Mouse (Mus musculus) hindbrain, embryonic 13.5 days (tissue): ENCODE data around the gene Chmp6. TPM values are rescaled to one million over a fixed set of nuclear protein-coding genes. Genes with fewer than 3 reads are reported as not detected.

Source experiments
- ATAC-seq: fragments of 200-750 bp; cut with Nextera tagmentation; 2 replicates; pipeline ENCODE4 v1.8.0; 2017; ENCODE audit warnings: moderate TSS enrichment; ENCODE audit not compliant: low FRiP score
- H3K27ac ChIP-seq: fragments of 300-500 bp; sonication (generic); 2 replicates; pipeline ENCODE4 v1.5.1; 2015; ENCODE audit warnings: inconsistent platforms, mild to moderate bottlenecking, moderate library complexity
- H3K27me3 ChIP-seq: fragments of 300-500 bp; sonication (generic); 2 replicates; pipeline ENCODE4 v1.6.1; 2015; ENCODE audit warnings: mild to moderate bottlenecking, inconsistent platforms
- H3K36me3 ChIP-seq: fragments of 300-500 bp; sonication (generic); 2 replicates; pipeline ENCODE4 v1.6.1; 2015; ENCODE audit warnings: mild to moderate bottlenecking, inconsistent platforms
- H3K4me1 ChIP-seq: fragments of 300-500 bp; sonication (generic); replicated peaks from 2 replicates; pipeline ENCODE4 v1.6.1; 2015; ENCODE audit warnings: inconsistent platforms
- H3K4me2 ChIP-seq: fragments of 300-500 bp; sonication (generic); 2 replicates; pipeline ENCODE4 v1.6.1; 2015; ENCODE audit warnings: inconsistent platforms, mild to moderate bottlenecking, moderate library complexity
- H3K4me3 ChIP-seq: fragments of 300-500 bp; sonication (generic); 2 replicates; pipeline ENCODE4 v1.5.1; 2015; ENCODE audit warnings: mild to moderate bottlenecking, inconsistent platforms
- H3K9ac ChIP-seq: fragments of 300-500 bp; sonication (generic); 2 replicates; pipeline ENCODE4 v1.6.1; 2015; ENCODE audit warnings: mild to moderate bottlenecking, inconsistent platforms
- H3K9me3 ChIP-seq: fragments of 300-500 bp; sonication (generic); 2 replicates; pipeline ENCODE4 v1.6.1; 2016; ENCODE audit warnings: inconsistent platforms
- WGBS: fragments of 180-500 bp; shearing (Covaris S2); methylation state at CpG from one replicate; pipeline ENCODE4 v1.1.7; 2015; 5-methylcytosine and 5-hydroxymethylcytosine counted together
- polyA plus RNA-seq: library from polyadenylated mRNA; unstranded; fragments of >200 nt; fragmentation: Nextera tagmentation; extraction: Ambion mirVana; gene quantifications from 2 replicates; pipeline ENCODE4 v1.2.1, GENCODE M21; 2015

Gene Chmp6
- polyA plus RNA-seq, 1 experiment from 2014 or later = 100 TPM

- no peaks in the 10 kb centered on the region for H3K9me3 ChIP-seq
- no peak for ATAC-seq
- H3K4me1 ChIP-seq = peaks cover 45% of the 10 kb centered on the region
- no peak overlapping the region for H3K9ac ChIP-seq
- H3K27ac ChIP-seq = no peak overlapping the region
- H3K4me3 ChIP-seq = no peak overlapping the region
- WGBS = 82% methylated on average over 2 of the region's 2 CpGs
- no peak overlapping the region for H3K4me2 ChIP-seq
- H3K27me3 ChIP-seq = no peaks in the 10 kb centered on the region
- no peaks in the 10 kb centered on the region for H3K36me3 ChIP-seq
Observed at GRCm38 (mm10) chr11:119967892-119968291, 54.7 kb downstream of the Chmp6 start.

Other genes with a start within 250 kb of the Chmp6 start
- gene Baiap2, start 29.3 kb downstream of the Chmp6 start, polyA plus RNA-seq = 10.0 and 12.3 TPM in 2 replicates
- 24.1 and 24.3 TPM in 2 replicates for gene Aatk, start 133.7 kb downstream of the Chmp6 start, polyA plus RNA-seq
- 23.2 and 26.7 TPM in 2 replicates for gene Cep131, start 173.4 kb downstream of the Chmp6 start, polyA plus RNA-seq
- 19.3 and 19.8 TPM in 2 replicates for gene Tepsin, start 185.3 kb downstream of the Chmp6 start, polyA plus RNA-seq
- 52.7 and 57.0 TPM in 2 replicates for gene Ndufaf8, start 185.5 kb downstream of the Chmp6 start, polyA plus RNA-seq
- 110 and 115 TPM in 2 replicates for gene Slc38a10, start 237.9 kb downstream of the Chmp6 start, polyA plus RNA-seq